Mouse (Mus musculus): ENCODE results near the gene Uqcc2. TPM values are rescaled to one million over a fixed set of nuclear protein-coding genes. Genes with fewer than 3 reads are reported as not detected.

Gene Uqcc2
- polyA plus RNA-seq, 1 experiment from 2014 or later: 267 TPM

- Histone ChIP-seq H3K9me3 (replicated peaks; ENCODE audit: control insufficient read depth, low read length) (no peaks in the 10 kb centered on the region), H3K9ac (ENCODE audit: low read length) (no peak overlapping the region), H3K36me3 (ENCODE audit: control insufficient read depth, insufficient read depth, low read length) (no peaks in the 10 kb centered on the region), H3K27me3 (ENCODE audit: control insufficient read depth, insufficient read depth, low read length) (no peaks in the 10 kb centered on the region), H3K4me2 (ENCODE audit: low read depth, low read length) (no peak overlapping the region), H3K4me1 (ENCODE audit: control insufficient read depth, insufficient read depth, low read length) (peaks cover 21% of the 10 kb centered on the region; the same call in 1 of the 2 replicates), H3K27ac (ENCODE audit: low read length) (no peak overlapping the region), H3K4me3 (replicated peaks; ENCODE audit: low read length) (no peak overlapping the region)
- ATAC-seq (ENCODE audit: insufficient read depth, low FRiP score): no peak
- WGBS: 66% methylated on average over 7 of the region's 7 CpGs
Observed at GRCm38 (mm10) chr17:27150871-27151270, 17.2 kb upstream of the Uqcc2 start.

- Histone ChIP-seq H3K36me3 (ENCODE audit: control insufficient read depth, insufficient read depth, low read length) (no peaks in the 10 kb centered on the region), H3K4me2 (ENCODE audit: low read depth, low read length) (no peak overlapping the region), H3K9ac (ENCODE audit: low read length) (no peak overlapping the region), H3K4me1 (ENCODE audit: control insufficient read depth, insufficient read depth, low read length) (peaks cover 11% of the 10 kb centered on the region; the same call in 1 of the 2 replicates), H3K4me3 (replicated peaks; ENCODE audit: low read length) (no peak overlapping the region), H3K27me3 (ENCODE audit: control insufficient read depth, insufficient read depth, low read length) (no peaks in the 10 kb centered on the region), H3K27ac (ENCODE audit: low read length) (no peak overlapping the region), H3K9me3 (replicated peaks; ENCODE audit: control insufficient read depth, low read length) (no peaks in the 10 kb centered on the region)
- WGBS: 12% methylated on average over 8 of the region's 8 CpGs
- no peak for ATAC-seq (ENCODE audit: insufficient read depth, low FRiP score)
Observed at GRCm38 (mm10) chr17:27146323-27146923, 12.7 kb upstream of the Uqcc2 start.

- H3K9me3 ChIP-seq (replicated peaks; ENCODE audit: control insufficient read depth, low read length): no peaks in the 10 kb centered on the region
- H3K36me3 ChIP-seq (ENCODE audit: control insufficient read depth, insufficient read depth, low read length): no peaks in the 10 kb centered on the region
- H3K9ac ChIP-seq (ENCODE audit: low read length): no peak overlapping the region
- no peak for ATAC-seq (ENCODE audit: insufficient read depth, low FRiP score)
- H3K4me3 ChIP-seq (replicated peaks; ENCODE audit: low read length): no peak overlapping the region
- no peaks in the 10 kb centered on the region for H3K27me3 ChIP-seq (ENCODE audit: control insufficient read depth, insufficient read depth, low read length)
- no peak overlapping the region for H3K4me2 ChIP-seq (ENCODE audit: low read depth, low read length)
- 64% methylated on average over 4 of the region's 4 CpGs for WGBS
- H3K4me1 ChIP-seq (ENCODE audit: control insufficient read depth, insufficient read depth, low read length): peaks cover 11% of the 10 kb centered on the region; the same call in 1 of the 2 replicates
- H3K27ac ChIP-seq (ENCODE audit: low read length): no peak overlapping the region
Observed at GRCm38 (mm10) chr17:27144152-27144551, 10.4 kb upstream of the Uqcc2 start.

- H3K9me3 ChIP-seq (replicated peaks; ENCODE audit: control insufficient read depth, low read length): no peaks in the 10 kb centered on the region
- H3K9ac ChIP-seq (ENCODE audit: low read length): peak overlapping the region; percentile 52
- H3K27ac ChIP-seq (ENCODE audit: low read length): peak overlapping the region; percentile 72
- H3K4me1 ChIP-seq (ENCODE audit: control insufficient read depth, insufficient read depth, low read length): peaks cover 11% of the 10 kb centered on the region; the same call in 1 of the 2 replicates
- peak overlapping the region; percentile 42 for H3K4me2 ChIP-seq (ENCODE audit: low read depth, low read length)
- H3K27me3 ChIP-seq (ENCODE audit: control insufficient read depth, insufficient read depth, low read length): no peaks in the 10 kb centered on the region
- no peak overlapping the region for H3K4me3 ChIP-seq (replicated peaks; ENCODE audit: low read length)
- no peaks in the 10 kb centered on the region for H3K36me3 ChIP-seq (ENCODE audit: control insufficient read depth, insufficient read depth, low read length)
- ATAC-seq (ENCODE audit: insufficient read depth, low FRiP score): peak; percentile 74
- 24% methylated on average over 10 of the region's 10 CpGs for WGBS
Observed at GRCm38 (mm10) chr17:27141971-27142450, 8.3 kb upstream of the Uqcc2 start.

- no peaks in the 10 kb centered on the region for H3K27me3 ChIP-seq (ENCODE audit: control insufficient read depth, insufficient read depth, low read length)
- H3K9ac ChIP-seq (ENCODE audit: low read length): no peak overlapping the region
Observed at GRCm38 (mm10) chr17:27140262-27140661, 6.5 kb upstream of the Uqcc2 start.

GRCm38 (mm10) chr17:27139304-27139703, 5.6 kb upstream of the Uqcc2 start:
- no peak overlapping the region for H3K9ac ChIP-seq (ENCODE audit: low read length)
- H3K9me3 ChIP-seq (replicated peaks; ENCODE audit: control insufficient read depth, low read length): peaks cover 4% of the 10 kb centered on the region; the same call in 1 of the 2 replicates
- no peak overlapping the region for H3K4me2 ChIP-seq (ENCODE audit: low read depth, low read length)
- H3K4me3 ChIP-seq (replicated peaks; ENCODE audit: low read length): no peak overlapping the region
- H3K4me1 ChIP-seq (ENCODE audit: control insufficient read depth, insufficient read depth, low read length): peaks cover 7% of the 10 kb centered on the region; the same call in 1 of the 2 replicates
- 55% methylated on average over 7 of the region's 7 CpGs for WGBS
- no peaks in the 10 kb centered on the region for H3K27me3 ChIP-seq (ENCODE audit: control insufficient read depth, insufficient read depth, low read length)
- ATAC-seq (ENCODE audit: insufficient read depth, low FRiP score): no peak
- no peaks in the 10 kb centered on the region for H3K36me3 ChIP-seq (ENCODE audit: control insufficient read depth, insufficient read depth, low read length)
- no peak overlapping the region for H3K27ac ChIP-seq (ENCODE audit: low read length)

More at GRCm38 (mm10) chr17:27140262-27140661, 6.5 kb upstream of the Uqcc2 start:
- Histone ChIP-seq H3K36me3 (ENCODE audit: control insufficient read depth, insufficient read depth, low read length) (no peaks in the 10 kb centered on the region), H3K9me3 (replicated peaks; ENCODE audit: control insufficient read depth, low read length) (peaks cover 4% of the 10 kb centered on the region; the same call in 1 of the 2 replicates), H3K4me2 (ENCODE audit: low read depth, low read length) (no peak overlapping the region), H3K4me3 (replicated peaks; ENCODE audit: low read length) (no peak overlapping the region), H3K4me1 (ENCODE audit: control insufficient read depth, insufficient read depth, low read length) (peaks cover 7% of the 10 kb centered on the region; the same call in 1 of the 2 replicates), H3K27ac (ENCODE audit: low read length) (no peak overlapping the region)
- 60% methylated on average over 9 of the region's 9 CpGs for WGBS
- no peak for ATAC-seq (ENCODE audit: insufficient read depth, low FRiP score)

- 83% methylated on average over 9 of the region's 9 CpGs for WGBS
- Histone ChIP-seq H3K9ac (ENCODE audit: low read length) (no peak overlapping the region), H3K36me3 (ENCODE audit: control insufficient read depth, insufficient read depth, low read length) (no peaks in the 10 kb centered on the region), H3K27ac (ENCODE audit: low read length) (no peak overlapping the region), H3K4me3 (replicated peaks; ENCODE audit: low read length) (no peak overlapping the region), H3K27me3 (ENCODE audit: control insufficient read depth, insufficient read depth, low read length) (no peaks in the 10 kb centered on the region), H3K4me2 (ENCODE audit: low read depth, low read length) (no peak overlapping the region), H3K9me3 (replicated peaks; ENCODE audit: control insufficient read depth, low read length) (peaks cover 4% of the 10 kb centered on the region; the same call in 1 of the 2 replicates), H3K4me1 (ENCODE audit: control insufficient read depth, insufficient read depth, low read length) (peaks cover 10% of the 10 kb centered on the region; the same call in 1 of the 2 replicates)
- no peak for ATAC-seq (ENCODE audit: insufficient read depth, low FRiP score)
Observed at GRCm38 (mm10) chr17:27138396-27138795, 4.7 kb upstream of the Uqcc2 start.

- H3K4me1 ChIP-seq (ENCODE audit: control insufficient read depth, insufficient read depth, low read length): peaks cover 26% of the 10 kb centered on the region
- ATAC-seq (ENCODE audit: insufficient read depth, low FRiP score): no peak
- no peak overlapping the region for H3K9ac ChIP-seq (ENCODE audit: low read length)
- H3K4me3 ChIP-seq (replicated peaks; ENCODE audit: low read length): no peak overlapping the region
- no peaks in the 10 kb centered on the region for H3K27me3 ChIP-seq (ENCODE audit: control insufficient read depth, insufficient read depth, low read length)
- 26% methylated on average over 3 of the region's 3 CpGs for WGBS
- no peaks in the 10 kb centered on the region for H3K36me3 ChIP-seq (ENCODE audit: control insufficient read depth, insufficient read depth, low read length)
- H3K27ac ChIP-seq (ENCODE audit: low read length): no peak overlapping the region
- H3K4me2 ChIP-seq (ENCODE audit: low read depth, low read length): no peak overlapping the region
- H3K9me3 ChIP-seq (replicated peaks; ENCODE audit: control insufficient read depth, low read length): peaks cover 4% of the 10 kb centered on the region; the same call in 1 of the 2 replicates
Observed at GRCm38 (mm10) chr17:27134715-27135114, 999 bp upstream of the Uqcc2 start.

GRCm38 (mm10) chr17:27134187-27134586, 471 bp upstream of the Uqcc2 start:
- Histone ChIP-seq H3K4me2 (ENCODE audit: low read depth, low read length) (peak overlapping the region; percentile 68), H3K4me1 (ENCODE audit: control insufficient read depth, insufficient read depth, low read length) (peaks cover 26% of the 10 kb centered on the region), H3K9me3 (replicated peaks; ENCODE audit: control insufficient read depth, low read length) (peaks cover 4% of the 10 kb centered on the region; the same call in 1 of the 2 replicates), H3K27ac (ENCODE audit: low read length) (no peak overlapping the region), H3K36me3 (ENCODE audit: control insufficient read depth, insufficient read depth, low read length) (no peaks in the 10 kb centered on the region), H3K27me3 (ENCODE audit: control insufficient read depth, insufficient read depth, low read length) (no peaks in the 10 kb centered on the region), H3K4me3 (replicated peaks; ENCODE audit: low read length) (peak overlapping the region; percentile 77), H3K9ac (ENCODE audit: low read length) (peak overlapping the region; percentile 81)
- WGBS: 23% methylated on average over 9 of the region's 9 CpGs
- ATAC-seq (ENCODE audit: insufficient read depth, low FRiP score): no peak
